Mouse (Mus musculus) T-helper 1 cell (primary cell): ENCODE measurements around the gene Drg1.
"Not testable (repeated sequence)": the region's sequence is repeated elsewhere in the genome, so short reads cannot be mapped to it uniquely, and the experiment has no call there.

ENCODE experiments used
- in situ Hi-C: fragments of 300-600 bp; cut with MboI, MseI; formaldehyde crosslinking; loops from one replicate; pipeline ENCODE4 v1.15.1; 2025; ENCODE audit warnings: high pct_unique_total_duplicates

The Drg1 gene

DNA sequence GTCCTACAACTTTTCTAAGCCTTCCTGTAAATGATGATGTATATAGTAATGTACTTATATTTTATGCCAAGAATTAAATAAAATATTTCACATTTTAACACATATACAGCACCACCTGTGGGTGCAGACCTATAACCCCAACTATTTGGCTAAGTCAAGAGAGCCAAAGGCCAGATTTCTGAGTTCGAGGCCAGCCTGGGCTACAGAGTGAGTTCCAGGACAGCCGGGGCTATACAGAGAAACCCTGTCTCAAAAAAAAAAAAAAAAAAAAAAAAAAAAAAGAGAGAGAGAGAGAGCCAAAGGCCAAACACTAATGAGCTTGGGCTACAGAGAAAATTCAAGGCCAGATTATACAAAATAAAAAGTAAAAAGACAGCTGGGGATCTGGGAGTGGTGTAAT is 97.2 kb downstream of the Drg1 start:
- in situ Hi-C loops = not testable (repeated sequence)

DNA sequence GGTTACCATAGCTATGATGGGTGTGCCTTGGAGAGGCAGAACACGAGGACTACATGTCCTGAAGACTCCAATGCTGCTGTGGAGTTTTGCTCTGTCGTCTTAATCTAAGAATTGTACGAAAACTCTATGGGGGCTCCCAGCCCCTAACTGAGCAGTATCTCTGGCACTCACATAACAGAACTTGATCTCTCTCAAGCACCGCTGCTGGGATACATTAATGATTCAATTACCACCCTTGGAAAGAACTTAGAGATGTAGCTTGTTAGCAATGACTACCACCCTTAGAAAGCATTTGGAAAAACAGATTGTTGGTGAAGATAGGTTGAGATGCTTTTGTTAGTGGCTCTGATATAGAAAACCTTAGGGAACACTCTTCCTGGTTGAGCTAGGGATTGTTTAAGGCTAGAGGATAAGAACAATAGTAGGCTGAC is 98.6 kb downstream of the Drg1 start:
- in situ Hi-C loops = not testable (repeated sequence)

DNA sequence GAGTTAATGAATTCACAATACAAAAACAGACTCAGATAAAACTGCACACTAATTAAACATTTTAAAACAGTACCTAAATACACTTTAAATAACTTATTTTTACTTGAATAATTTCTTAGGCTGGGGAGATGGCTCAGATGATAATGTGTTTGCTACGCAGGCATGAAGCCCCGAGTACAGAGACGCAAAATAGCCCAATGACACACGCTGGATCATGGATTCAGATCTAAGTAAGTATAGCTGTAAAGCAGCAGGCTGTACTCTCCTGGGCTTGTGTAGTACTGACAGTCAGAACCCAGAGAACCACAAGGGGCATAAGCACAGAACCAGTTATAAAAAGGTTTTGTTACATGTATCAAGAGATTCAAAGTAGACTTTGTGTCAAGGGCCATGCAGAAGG is 99.1 kb downstream of the Drg1 start:
- in situ Hi-C loops = not testable (repeated sequence)

DNA sequence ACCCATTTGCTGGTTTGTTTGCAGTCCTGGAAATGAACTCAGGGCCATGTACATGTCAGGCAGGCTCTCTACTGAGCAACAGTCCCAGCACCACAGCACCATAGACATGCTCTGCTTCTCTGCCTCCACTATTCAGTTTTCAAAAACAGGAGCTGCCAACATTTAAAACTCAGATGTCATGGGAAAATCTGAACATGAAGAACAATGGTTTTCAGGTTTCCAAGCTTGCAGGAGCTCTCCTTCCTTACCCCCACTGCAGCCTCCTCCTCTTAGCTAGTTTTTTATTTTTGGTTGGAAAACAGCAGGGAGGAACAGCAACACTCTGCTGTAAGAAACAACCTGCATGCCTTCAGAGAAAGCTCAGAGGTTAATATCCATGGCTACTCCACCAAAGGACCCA is 99.9 kb downstream of the Drg1 start:
- in situ Hi-C loops = not testable (repeated sequence)

DNA sequence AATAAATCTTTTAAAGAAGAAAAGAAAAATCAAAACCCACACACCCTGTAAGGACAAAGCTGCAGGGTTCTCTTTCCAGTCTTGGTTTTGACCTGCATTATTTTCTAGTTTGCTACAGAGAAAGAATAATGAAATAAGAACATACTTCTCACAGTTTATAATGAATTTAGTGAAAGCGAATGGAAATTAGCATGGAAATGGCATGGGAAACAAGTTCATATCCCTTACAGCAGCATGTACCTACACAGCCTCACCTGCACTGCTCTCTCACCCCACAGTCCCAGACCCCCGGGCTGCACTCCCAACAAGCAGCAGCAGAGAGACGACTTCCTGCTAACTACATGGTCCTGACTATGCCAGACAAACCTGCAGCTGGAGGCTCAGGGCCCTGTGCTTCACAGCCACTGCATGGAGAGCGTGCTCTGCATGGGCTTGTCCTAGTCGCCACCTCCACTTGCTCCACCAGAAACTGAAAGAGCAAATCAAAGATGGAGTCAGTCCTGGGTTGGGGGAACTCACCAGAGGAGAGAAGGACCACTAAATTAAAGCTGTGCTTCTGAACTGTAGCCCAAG is 100.9 kb downstream of the Drg1 start:
- in situ Hi-C loops = not testable (repeated sequence)

DNA sequence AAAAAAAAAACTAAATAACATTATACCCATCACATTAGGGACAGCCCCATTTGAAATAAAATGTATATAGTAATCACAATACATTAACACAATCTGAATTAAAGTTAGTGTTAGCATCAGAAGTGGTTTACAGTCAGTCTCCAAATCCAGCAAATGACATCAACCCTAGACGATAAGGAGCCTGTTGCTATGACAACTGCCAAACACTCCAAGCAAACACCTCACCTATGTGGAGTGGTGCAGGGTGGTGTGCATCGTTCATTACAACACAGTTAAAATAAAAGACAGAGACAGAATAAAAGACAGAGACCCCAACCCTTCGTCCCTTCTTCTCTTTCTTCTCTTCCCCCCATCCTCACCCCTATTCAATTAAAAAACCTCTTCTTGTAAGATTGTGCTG is 102.6 kb downstream of the Drg1 start:
- in situ Hi-C loops = not testable (repeated sequence)

DNA sequence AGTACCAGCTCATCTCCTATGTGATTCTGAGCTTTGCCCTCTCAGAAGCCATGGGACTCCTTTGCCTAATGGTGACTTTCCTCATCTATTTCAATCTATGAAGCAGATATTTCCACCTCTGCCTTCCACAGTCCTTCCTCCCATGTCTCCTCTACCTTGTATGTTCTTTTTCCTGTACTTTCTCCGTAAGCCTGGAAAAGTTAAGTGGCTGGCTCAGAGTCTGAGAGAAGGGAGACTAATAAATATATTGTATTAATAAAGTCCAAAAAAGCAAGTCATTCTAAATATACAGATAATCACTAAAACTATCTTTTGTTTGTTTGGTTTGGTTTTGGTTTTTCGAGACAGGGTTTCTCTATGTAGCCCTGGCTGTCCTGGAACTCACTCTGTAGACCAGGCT is 103.1 kb downstream of the Drg1 start:
- in situ Hi-C loops = not testable (repeated sequence)

DNA sequence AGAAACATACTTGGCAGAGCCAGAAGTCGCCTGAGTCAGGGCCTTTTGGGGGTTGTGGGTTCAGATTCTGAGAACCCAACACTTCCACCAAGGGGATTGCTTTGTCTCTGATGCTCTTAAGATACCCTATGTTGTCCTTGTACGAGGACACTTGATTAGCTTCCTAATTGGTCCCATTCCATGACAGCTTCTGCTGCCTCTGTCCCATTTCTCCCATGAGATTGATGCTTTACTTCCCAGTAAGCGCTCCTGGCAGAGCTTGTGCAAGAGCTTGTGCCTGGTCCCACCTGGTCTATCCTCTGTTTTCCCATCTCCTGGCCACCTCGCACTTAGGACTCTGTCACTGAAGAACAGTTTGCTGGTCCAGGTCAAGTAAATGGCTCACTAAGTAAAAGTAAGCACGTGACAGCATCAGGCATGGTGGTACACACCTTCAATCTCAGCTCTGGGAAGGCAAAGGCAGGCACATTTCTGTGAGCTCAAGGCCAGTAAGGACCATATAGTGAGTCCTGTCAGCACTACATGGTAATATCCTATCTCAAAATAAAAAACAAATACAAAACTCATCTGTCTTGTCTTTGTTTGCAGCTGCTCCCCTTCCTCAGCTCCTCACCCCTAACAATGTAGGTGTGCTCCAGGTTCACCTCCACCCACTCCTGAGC is 103.8 kb downstream of the Drg1 start:
- in situ Hi-C loops = not testable (repeated sequence)

DNA sequence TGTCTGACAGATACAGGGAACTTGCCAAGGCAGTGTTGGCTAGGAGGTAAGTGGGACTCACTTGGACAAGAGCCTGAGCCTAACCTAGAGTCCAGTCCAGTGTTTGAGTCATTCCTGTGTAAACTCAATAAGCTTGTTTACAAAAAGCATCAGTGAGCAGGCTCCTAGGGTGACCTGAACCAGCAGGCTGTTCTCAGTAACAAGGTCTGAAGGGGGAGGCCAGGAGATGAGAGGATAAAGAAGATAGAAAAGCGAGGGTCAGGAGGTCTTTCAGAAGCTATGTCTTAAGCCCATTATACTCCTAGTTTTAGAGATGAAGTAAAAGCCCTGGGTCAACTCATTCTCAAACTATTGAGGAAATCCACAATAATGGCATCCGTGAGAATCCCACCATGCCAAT is 104.8 kb downstream of the Drg1 start:
- in situ Hi-C loops = not testable (repeated sequence)

DNA sequence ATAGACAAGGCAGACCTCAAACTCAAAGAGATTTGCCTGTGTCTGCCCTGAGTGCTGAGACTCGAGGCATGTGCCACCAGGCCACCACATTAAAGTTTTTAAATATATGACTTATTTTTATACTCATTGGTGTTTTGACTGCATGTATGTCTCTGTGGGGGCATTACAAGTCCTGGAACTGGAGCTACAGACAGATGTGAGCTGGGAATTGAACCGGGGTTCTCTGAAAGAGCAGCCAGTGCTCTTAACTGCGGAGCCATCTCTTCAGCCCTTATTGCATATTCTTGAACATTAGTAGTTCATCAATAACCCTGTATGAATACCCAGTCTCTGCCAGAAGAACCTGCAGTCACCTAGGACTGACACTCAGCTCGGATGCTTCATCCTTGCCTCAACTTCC is 107.4 kb downstream of the Drg1 start:
- in situ Hi-C loops = not testable (repeated sequence)

DNA sequence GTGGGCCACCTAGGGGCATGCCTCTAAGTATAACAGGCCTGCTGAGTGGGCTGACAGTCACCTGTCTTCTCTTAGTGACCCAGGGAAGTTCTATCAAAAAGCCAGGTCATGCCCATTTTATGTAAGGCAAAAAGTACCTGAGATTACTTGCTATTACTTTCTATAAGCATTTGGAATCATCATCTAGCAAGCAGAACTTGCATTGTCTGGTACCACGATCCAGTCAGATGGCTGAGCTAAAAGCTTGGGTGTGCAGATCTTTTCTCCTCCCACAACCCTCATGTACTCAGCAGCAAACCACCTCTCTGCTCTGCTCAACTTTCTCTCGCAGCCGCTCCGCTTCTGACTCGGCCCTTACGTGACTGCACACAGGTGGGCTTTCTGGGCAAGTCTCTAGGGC is 108.2 kb downstream of the Drg1 start:
- in situ Hi-C loops = not testable (repeated sequence)

DNA sequence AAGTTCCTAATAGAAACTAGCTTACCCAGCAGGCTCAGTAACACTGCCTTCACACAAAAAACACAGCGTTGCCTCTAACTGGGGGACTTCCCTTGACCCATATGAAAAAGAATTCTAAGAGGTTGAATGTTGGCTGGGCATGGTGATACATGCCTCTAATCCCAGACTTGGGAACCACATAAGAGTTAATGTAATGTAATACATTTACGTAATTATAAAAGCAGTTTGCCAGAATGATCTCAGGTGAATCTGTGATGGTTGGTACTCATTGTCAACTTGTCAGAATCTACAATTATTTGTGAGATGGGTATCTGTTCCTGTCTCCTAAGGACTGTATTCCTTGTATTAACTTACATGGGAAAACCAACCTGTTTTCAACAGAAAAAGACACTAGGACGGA is 109.2 kb downstream of the Drg1 start:
- in situ Hi-C loops = not testable (repeated sequence)

DNA sequence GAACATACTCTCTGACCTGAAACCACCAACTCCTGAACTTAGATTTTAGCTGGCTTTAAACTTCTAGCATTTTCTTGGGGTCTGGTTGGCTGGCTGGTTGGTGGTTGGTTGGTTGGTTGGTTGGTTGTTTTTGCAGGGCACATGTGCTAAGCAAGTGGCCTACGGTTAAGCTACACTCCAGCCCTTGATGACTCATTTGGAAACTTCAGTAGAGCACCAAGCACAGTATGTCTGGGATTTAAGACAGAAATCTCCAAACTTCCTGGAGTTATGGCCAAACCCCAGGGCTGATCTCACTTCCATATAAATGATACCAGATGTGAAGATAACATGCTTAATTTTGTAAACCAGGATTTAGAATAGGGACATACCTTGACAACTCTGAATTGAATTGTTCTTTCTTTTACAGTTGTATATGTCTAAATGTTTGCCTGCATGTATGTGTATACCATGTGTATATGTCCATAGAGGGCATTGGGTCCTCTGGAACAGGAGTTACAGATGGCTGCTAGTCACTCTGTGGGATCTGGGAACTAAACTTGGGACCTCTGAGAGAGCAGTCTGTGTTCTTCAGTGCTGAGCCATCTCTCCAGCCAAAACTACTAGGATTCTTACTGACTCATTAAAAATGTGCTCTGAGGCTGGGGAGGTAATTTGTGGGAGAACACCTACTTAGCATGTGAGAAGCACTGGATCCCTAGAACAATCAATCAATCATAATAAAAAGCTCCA is 112.4 kb downstream of the Drg1 start:
- in situ Hi-C loops = not testable (repeated sequence)

DNA sequence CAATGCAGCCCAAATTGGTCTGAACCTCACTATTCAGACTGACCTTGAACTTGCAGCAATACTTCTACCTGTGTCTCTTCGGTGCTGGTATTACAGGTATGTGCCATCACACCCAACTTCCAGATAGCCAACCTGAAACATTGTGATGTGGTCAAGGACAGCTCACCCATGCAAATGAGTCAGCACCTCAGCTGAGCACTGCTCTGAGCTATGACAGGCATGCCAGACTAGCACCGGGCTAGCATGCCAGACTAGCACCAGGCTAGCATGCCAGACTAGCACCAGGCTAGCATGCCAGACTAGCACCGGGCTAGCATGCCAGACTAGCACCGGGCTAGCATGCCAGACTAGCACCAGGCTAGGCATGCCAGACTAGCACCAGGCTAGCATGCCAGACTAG is 114.9 kb downstream of the Drg1 start:
- in situ Hi-C loops = not testable (repeated sequence)

DNA sequence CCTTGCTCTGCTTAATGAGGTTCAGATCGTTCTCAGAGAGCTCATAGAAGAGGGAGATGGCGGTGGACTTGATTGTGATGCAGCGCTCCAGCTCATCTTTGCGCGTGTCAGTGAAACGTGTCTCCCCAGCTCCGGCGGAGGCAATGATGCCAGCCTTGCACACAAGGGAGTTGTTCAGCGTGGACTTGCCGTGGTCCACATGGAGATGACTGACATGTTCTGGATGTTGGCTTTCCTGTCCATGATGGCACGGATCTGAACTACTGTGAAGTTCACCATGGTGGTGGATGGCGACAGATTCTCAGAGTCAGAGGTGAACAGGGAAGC is 115.6 kb downstream of the Drg1 start:
- in situ Hi-C loops = not testable (repeated sequence)

DNA sequence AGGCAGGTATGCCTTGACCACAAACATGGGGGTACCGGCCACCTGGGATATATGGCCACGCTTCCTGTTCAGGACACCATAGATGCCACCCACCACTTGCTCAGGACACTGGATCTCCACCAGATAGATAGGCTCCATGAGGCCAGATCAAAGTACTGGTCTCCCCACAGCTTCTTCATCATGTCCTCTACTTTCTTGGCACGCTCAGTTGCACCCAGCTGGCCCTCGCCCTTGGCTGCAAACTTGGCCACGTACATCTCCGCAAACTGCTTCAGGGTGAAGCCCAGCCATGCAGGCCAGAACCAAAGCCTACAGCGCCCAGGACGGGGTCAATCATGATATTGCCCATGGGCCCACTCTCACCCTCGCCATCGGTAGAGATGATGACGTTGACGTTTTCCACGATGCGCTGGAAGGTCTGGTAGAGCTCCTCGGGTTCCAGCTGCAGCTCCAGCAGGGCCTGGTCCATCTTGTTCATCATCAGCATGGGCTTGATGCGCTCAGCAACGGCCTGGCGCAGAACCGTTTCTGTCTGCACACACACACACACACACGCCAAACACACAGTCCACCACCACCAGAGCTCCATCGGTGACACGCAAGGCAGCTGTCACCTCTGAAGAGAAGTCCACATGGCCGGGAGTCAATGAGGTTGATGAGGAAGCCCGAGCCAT is 116.1 kb downstream of the Drg1 start:
- in situ Hi-C loops = not testable (repeated sequence)

DNA sequence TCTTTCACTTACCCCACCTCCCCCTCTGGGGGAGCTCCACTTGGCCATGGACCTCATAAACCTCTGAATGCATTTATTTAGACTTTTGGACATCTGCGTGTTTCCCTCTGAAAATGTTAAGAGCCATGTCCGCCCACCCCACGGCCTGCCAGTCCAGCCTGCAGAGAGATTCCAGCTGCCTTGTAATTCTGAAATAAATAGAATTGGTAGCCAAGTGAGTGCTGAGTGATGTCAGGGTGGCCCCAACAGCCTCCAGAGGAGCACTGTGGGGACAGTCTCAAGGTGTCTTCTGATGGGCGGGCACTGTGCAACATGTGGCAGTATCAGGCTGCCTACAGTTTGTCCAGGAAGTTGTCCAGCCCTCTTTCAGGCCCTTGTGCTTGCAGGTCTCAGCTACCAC is 116.7 kb downstream of the Drg1 start:
- in situ Hi-C loops = not testable (repeated sequence)

DNA sequence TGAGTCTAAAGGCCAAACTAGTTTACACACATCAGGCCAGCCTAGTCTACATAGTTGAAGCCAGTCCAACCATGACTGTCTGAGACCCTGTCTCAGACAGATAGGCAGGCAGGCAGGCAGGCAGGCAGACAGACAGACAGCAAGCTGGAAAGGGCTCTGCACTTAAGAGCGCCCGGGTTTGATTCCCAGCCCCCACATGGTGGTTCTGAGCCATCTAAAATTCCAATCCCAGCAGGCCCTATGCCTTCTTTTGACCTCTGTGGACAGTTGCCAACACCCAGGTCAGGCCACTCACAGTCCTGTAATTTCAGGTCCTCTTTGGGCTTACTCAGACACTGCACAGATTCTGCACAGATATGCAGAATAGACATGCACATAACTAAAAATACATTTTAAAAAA is 119.4 kb downstream of the Drg1 start:
- in situ Hi-C loops = not testable (repeated sequence)

DNA sequence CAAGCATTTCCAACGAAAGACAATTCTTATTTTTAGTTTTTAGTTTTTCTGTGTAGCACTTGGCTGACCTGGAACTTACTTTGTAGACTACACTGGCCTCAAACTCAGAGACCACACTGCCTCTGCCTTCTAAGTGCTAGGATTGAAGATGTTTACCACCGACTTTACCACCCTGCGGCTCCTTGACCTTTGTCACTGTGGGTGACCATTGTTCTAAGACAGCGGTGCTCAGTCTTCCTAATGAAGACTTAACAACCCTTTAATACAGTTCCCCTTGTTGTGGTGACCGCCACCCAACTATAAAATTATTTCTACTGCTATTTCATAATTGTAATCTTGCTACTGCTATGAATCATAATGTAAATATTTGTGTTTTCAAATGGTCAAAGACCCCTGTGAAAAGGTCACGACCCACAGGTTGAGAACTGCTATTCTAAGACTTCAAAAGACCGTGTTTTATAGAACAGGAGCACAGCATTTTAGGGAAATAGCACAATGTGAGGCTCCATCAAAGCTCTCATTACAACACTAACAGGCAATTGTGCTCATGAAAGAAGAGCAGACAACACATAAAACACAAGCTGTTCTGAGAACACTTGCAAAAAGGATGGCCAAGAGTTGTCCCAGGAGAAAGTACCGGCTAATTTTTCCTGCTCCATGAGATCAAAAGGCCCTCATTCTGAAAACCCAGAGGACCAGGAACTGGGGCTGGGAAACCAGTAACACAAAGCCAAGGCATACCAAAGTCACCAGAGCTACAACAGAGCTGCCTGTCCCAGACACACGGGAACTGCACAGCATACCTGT is 120.7 kb downstream of the Drg1 start:
- in situ Hi-C loops = not testable (repeated sequence)

DNA sequence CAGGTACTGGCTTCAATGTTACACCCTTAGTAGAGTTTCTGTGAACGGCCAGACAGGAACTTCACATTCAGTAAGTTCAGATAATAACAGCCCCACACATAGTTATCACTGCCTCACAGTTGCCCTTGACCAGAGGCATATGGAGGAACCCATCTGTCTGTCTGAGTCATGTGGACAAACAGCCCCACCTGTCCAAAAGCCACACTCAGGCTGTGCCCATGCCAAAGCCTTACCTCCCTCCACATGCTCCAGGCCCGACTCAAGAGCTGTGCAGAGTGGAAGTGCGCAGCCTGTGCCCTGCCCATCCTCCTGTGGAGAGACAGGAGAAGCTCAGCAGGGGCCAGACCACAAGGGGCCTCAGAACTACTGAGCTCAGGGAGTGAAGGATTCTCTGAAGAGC is 122.2 kb downstream of the Drg1 start:
- in situ Hi-C loops = loop anchor here (5.0 kb wide), 1 partner anchor 43 kb away; no protein-coding TSS in a partner anchor

DNA sequence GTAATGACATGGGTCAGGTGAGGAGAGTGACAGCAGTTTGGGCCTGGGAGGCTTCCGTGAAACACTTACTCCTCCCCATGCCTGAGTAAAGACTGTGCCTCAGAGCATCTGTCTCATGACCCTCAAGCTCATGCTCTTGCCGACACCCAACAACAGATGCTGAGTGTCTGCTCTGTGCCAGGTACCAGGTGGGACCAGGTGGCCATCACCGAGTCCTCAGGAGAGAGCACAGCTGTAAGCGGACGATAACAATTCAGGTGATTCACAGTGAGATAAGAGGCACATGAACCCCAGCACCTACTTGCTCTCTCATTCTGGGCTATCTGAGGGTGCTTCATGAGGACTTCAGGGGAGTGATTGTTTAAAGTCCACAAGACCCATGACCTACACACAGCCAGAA is 123.8 kb downstream of the Drg1 start:
- in situ Hi-C loops = loop anchor here (5.0 kb wide), 1 partner anchor 45 kb away; no protein-coding TSS in a partner anchor
